Mouse (Mus musculus) brain, embryonic 14.5 days (tissue): ENCODE results near the gene Exosc9. TPM values are rescaled to one million over a fixed set of nuclear protein-coding genes. Genes with fewer than 3 reads are reported as not detected.

Experiments used
- DNase-seq: peaks from one replicate; pipeline ENCODE4 v3.0.0-alpha.2; 2011; ENCODE audit warnings: low read depth
- CTCF ChIP-seq: fragments of 200-500 bp; IDR thresholded peaks from 2 replicates; pipeline ENCODE4 v1.5.1; 2012; ENCODE audit warnings: inconsistent platforms, mild to moderate bottlenecking, moderate library complexity, borderline replicate concordance; ENCODE audit not compliant: insufficient read depth, insufficient read length; ENCODE audit errors: extremely low read depth
- POLR2A ChIP-seq: fragments of 200-500 bp; IDR thresholded peaks from 2 replicates; pipeline ENCODE4 v1.6.1; 2012; ENCODE audit warnings: mild to moderate bottlenecking, inconsistent platforms, borderline replicate concordance; ENCODE audit not compliant: poor library complexity, insufficient read depth, insufficient read length, severe bottlenecking; ENCODE audit errors: extremely low read depth
- polyA plus RNA-seq: library from polyadenylated mRNA; depleted of rRNA; stranded (reverse); fragments of >200 nt; gene quantifications from 2 replicates; pipeline ENCODE4 v1.2.3, GENCODE M21; 2012

The Exosc9 gene
- polyA plus RNA-seq, 1 experiment = 41.2 TPM

- DNase-seq = peak; percentile 62
- TF ChIP-seq POLR2A (no peak), CTCF (no peak)
These were observed 21.2 kb upstream of the Exosc9 start for GRCm38 (mm10) chr3:36531242-36531641.

GRCm38 (mm10) chr3:36531979-36532542 lies 20.3 kb upstream of the Exosc9 start:
- peak; percentile 14 for DNase-seq
- TF ChIP-seq POLR2A = no peak

- no peak for TF ChIP-seq POLR2A
- TF ChIP-seq CTCF = no peak
- DNase-seq = peak; percentile 2
These were observed 19.7 kb upstream of the Exosc9 start for GRCm38 (mm10) chr3:36532738-36533137.

GRCm38 (mm10) chr3:36533201-36533672 lies 19.2 kb upstream of the Exosc9 start:
- TF ChIP-seq CTCF (no peak), POLR2A (no peak)
- DNase-seq = peak; percentile 14

GRCm38 (mm10) chr3:36536041-36536440 lies 16.4 kb upstream of the Exosc9 start:
- no peak for TF ChIP-seq CTCF
- no peak for TF ChIP-seq POLR2A
- DNase-seq = no peak

- no peak for DNase-seq
- no peak for TF ChIP-seq POLR2A
- no peak for TF ChIP-seq CTCF
These were observed 14.5 kb upstream of the Exosc9 start for GRCm38 (mm10) chr3:36537701-36538470.

GRCm38 (mm10) chr3:36540756-36541155 lies 11.7 kb upstream of the Exosc9 start:
- TF ChIP-seq POLR2A (no peak), CTCF (no peak)

GRCm38 (mm10) chr3:36541399-36541798 lies 11.0 kb upstream of the Exosc9 start:
- TF ChIP-seq CTCF (no peak), POLR2A (no peak)
- DNase-seq = no peak

More at GRCm38 (mm10) chr3:36540756-36541155, 11.7 kb upstream of the Exosc9 start:
- no peak for DNase-seq

- no peak for DNase-seq
- no peak for TF ChIP-seq CTCF
- TF ChIP-seq POLR2A = no peak
These were observed 7.4 kb upstream of the Exosc9 start for GRCm38 (mm10) chr3:36544961-36545360.

GRCm38 (mm10) chr3:36551343-36551742 lies 1.1 kb upstream of the Exosc9 start:
- DNase-seq = peak; percentile 78
- TF ChIP-seq POLR2A (no peak), CTCF (no peak)

GRCm38 (mm10) chr3:36551851-36552384 lies 488 bp upstream of the Exosc9 start:
- no peak for DNase-seq

GRCm38 (mm10) chr3:36557601-36558000 lies 5.2 kb downstream of the Exosc9 start:
- no peak for DNase-seq
- TF ChIP-seq CTCF = no peak
- no peak for TF ChIP-seq POLR2A

More at GRCm38 (mm10) chr3:36551851-36552384, 488 bp upstream of the Exosc9 start:
- TF ChIP-seq CTCF = no peak
- TF ChIP-seq POLR2A = no peak

GRCm38 (mm10) chr3:36559606-36560005 lies 7.2 kb downstream of the Exosc9 start:
- no peak for DNase-seq
- TF ChIP-seq POLR2A = no peak
- no peak for TF ChIP-seq CTCF
